Mouse (Mus musculus) midbrain, embryonic 11.5 days (tissue): ENCODE data around the gene Barx1. TPM values are rescaled to one million over a fixed set of nuclear protein-coding genes. Genes with fewer than 3 reads are reported as not detected.

ENCODE experiments used
- ATAC-seq: fragments of 200-750 bp; cut with Nextera tagmentation; 2 replicates; pipeline ENCODE4 v1.8.0; 2017; ENCODE audit warnings: moderate TSS enrichment, moderate library complexity; ENCODE audit not compliant: low FRiP score
- DNase-seq: peaks from one replicate; pipeline ENCODE4 v3.0.0; 2015; ENCODE audit warnings: low spot score; ENCODE audit errors: missing footprints
- H3K27ac ChIP-seq: fragments of 300-500 bp; sonication (generic); 2 replicates; pipeline ENCODE4 v1.5.1; 2014; ENCODE audit warnings: low read depth, low read length
- H3K27me3 ChIP-seq: fragments of 300-500 bp; sonication (generic); 2 replicates; pipeline ENCODE4 v1.6.1; 2014; ENCODE audit warnings: mild to moderate bottlenecking, low read length, moderate library complexity, mixed read lengths; ENCODE audit not compliant: control insufficient read depth, insufficient read depth
- H3K36me3 ChIP-seq: fragments of 300-500 bp; sonication (generic); 2 replicates; pipeline ENCODE4 v1.6.1; 2014; ENCODE audit warnings: mild to moderate bottlenecking, low read length, moderate library complexity, mixed read lengths; ENCODE audit not compliant: control insufficient read depth, insufficient read depth
- H3K4me1 ChIP-seq: fragments of 300-500 bp; sonication (generic); 2 replicates; pipeline ENCODE4 v1.6.1; 2014; ENCODE audit warnings: low read length; ENCODE audit not compliant: control insufficient read depth, insufficient read depth
- H3K4me2 ChIP-seq: fragments of 300-500 bp; sonication (generic); 2 replicates; pipeline ENCODE4 v1.6.1; 2014; ENCODE audit warnings: mild to moderate bottlenecking, moderate library complexity
- H3K4me3 ChIP-seq: fragments of 300-500 bp; sonication (generic); 2 replicates; pipeline ENCODE4 v1.5.1; 2014; ENCODE audit warnings: low read depth, low read length
- H3K9ac ChIP-seq: fragments of 300-500 bp; sonication (generic); 2 replicates; pipeline ENCODE4 v1.6.1; 2014; ENCODE audit warnings: low read length
- H3K9me3 ChIP-seq: fragments of 300-500 bp; sonication (generic); 2 replicates; pipeline ENCODE4 v1.6.1; 2016; ENCODE audit warnings: low read length; ENCODE audit not compliant: control insufficient read depth
- WGBS: fragments of 180-500 bp; shearing (Covaris S2); extraction: QIAGEN DNeasy Blood & Tissue Kit; methylation state at CpG from one replicate; pipeline ENCODE4 v1.1.7; 2014; 5-methylcytosine and 5-hydroxymethylcytosine counted together
- polyA plus RNA-seq: library from polyadenylated mRNA; unstranded; fragments of >200 nt; fragmentation: Nextera tagmentation; extraction: Ambion mirVana; gene quantifications from 2 replicates; pipeline ENCODE4 v1.2.1, GENCODE M21; 2014

Gene Barx1
- polyA plus RNA-seq, 1 experiment from 2014 or later: 0.46 TPM

DNA sequence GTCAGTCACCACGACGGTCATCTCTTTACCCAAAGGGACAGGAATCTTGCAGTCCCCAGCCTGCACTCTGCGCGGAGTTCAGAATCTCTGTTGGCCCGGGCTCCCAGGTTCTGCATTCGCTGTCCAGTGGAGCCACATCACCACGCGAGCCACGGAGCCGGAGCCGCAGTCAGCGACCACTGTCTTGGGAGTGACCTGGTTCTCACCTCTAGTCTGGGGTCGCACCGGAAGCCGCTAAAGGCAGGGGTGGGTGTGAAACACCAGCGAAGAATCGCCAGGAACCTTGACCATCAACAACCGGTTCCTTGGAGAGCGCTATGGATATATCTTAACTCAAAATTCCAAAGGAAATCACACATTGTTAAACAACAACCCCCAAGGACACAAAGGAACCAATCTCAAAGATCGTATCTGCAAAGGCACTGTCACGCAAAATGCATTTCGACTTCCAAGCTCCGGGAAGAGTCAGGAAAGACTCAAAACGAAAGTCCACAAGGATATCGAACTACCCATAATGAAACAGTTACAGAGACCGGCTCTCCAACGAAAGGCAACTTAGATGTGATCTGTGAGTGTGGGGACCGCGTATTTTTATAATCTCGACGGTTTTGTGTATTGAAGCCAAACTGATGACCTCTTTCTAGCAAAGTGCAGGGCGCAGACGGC, 4.1 kb upstream of the Barx1 start:
- Histone ChIP-seq H3K4me2 (no peak overlapping the region), H3K4me1 (peaks cover 9% of the 10 kb centered on the region), H3K9ac (no peak overlapping the region), H3K9me3 (no peaks in the 10 kb centered on the region), H3K36me3 (no peaks in the 10 kb centered on the region), H3K27ac (no peak overlapping the region), H3K27me3 (peaks cover 90% of the 10 kb centered on the region), H3K4me3 (no peak overlapping the region)
- ATAC-seq (no peak), DNase-seq (peak; percentile 97)
- 2% methylated on average over 33 of the region's 33 CpGs for WGBS

GRCm38 (mm10) chr13:48659254-48660220, 3.3 kb upstream of the Barx1 start:
- peaks cover 9% of the 10 kb centered on the region for H3K4me1 ChIP-seq
- no peak overlapping the region for H3K9ac ChIP-seq
- no peaks in the 10 kb centered on the region for H3K9me3 ChIP-seq
- 1% methylated on average over 38 of the region's 38 CpGs for WGBS
- H3K36me3 ChIP-seq: no peaks in the 10 kb centered on the region
- DNase-seq (peak; percentile 97), ATAC-seq (no peak)
- H3K4me3 ChIP-seq: peak overlapping the region; percentile 14; the same call in 1 of the 2 replicates
- H3K4me2 ChIP-seq: peak overlapping the region; percentile 19; the same call in 1 of the 2 replicates
- peaks cover 95% of the 10 kb centered on the region for H3K27me3 ChIP-seq
- no peak overlapping the region for H3K27ac ChIP-seq

DNA sequence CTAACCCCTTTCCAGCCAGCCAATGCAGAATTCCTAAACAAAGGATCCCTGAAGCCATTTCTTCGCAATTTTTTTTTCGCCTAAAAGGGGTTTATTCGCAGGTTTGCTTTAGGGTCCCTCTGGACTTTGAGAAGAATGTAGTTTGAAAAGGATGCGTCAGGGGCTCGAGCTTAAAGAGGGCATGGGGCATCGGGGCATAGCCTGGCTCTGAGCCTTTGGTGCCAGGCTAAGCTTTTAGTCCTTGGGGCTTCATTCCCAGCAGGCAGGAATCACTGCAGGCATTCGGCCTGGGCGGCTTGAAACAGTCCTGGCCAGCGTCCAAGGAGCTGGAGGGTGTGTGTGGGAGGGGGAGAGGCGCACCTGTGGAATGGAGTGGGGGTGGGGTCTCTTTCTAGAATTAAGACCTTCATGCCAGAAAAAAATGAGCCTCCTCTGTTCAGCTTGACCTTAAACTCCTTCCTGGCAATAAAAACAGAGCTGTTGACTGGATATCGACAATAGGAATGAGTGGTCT, 2.5 kb upstream of the Barx1 start:
- Histone ChIP-seq H3K4me1 (peaks cover 11% of the 10 kb centered on the region), H3K27ac (no peak overlapping the region), H3K9ac (no peak overlapping the region), H3K27me3 (peaks cover 97% of the 10 kb centered on the region), H3K4me3 (no peak overlapping the region), H3K36me3 (no peaks in the 10 kb centered on the region), H3K9me3 (no peaks in the 10 kb centered on the region), H3K4me2 (no peak overlapping the region)
- DNase-seq: peak; percentile 94
- WGBS: 5% methylated on average over 11 of the region's 11 CpGs
- ATAC-seq: no peak

GRCm38 (mm10) chr13:48660741-48661140, 2.1 kb upstream of the Barx1 start:
- ATAC-seq (no peak), DNase-seq (peak; percentile 91)
- Histone ChIP-seq H3K27ac (no peak overlapping the region), H3K4me1 (peaks cover 13% of the 10 kb centered on the region), H3K27me3 (peaks cover 99% of the 10 kb centered on the region), H3K4me3 (no peak overlapping the region), H3K9me3 (no peaks in the 10 kb centered on the region), H3K9ac (no peak overlapping the region), H3K4me2 (no peak overlapping the region), H3K36me3 (no peaks in the 10 kb centered on the region)
- 13% methylated on average over 6 of the region's 6 CpGs for WGBS

DNA sequence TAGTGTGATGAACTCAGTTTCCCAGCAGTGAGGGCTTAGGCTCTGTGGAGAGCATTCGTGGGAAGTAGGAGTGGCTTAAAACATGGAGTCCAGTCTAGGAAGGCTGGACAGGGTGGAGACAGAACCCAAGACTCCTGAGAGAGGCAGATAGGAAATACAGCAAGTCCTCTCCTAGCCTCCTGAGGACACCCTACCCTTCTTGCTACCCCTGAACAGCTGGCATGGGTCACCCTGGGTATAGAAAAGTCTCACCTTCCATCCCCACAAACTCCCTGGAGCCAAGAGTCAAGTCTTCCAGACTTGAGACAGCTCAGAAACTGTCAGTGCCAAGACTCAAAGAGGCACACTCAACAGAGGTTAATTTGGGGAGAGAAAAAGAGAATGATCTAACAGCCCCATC, 1.2 kb upstream of the Barx1 start:
- Histone ChIP-seq H3K4me1 (peaks cover 15% of the 10 kb centered on the region), H3K27me3 (peaks cover 100% of the 10 kb centered on the region), H3K9me3 (no peaks in the 10 kb centered on the region), H3K4me3 (no peak overlapping the region), H3K4me2 (no peak overlapping the region), H3K27ac (no peak overlapping the region), H3K9ac (no peak overlapping the region), H3K36me3 (no peaks in the 10 kb centered on the region)
- no peak for ATAC-seq
- peak; percentile 91 for DNase-seq
- WGBS: 3% methylated on average over 1 of the region's 1 CpGs

GRCm38 (mm10) chr13:48663211-48663987, 601 bp downstream of the Barx1 start:
- Histone ChIP-seq H3K4me3 (peak overlapping the region; percentile 42), H3K36me3 (no peaks in the 10 kb centered on the region), H3K9ac (peak overlapping the region; percentile 45), H3K9me3 (no peaks in the 10 kb centered on the region), H3K27ac (no peak overlapping the region), H3K27me3 (peaks cover 99% of the 10 kb centered on the region), H3K4me2 (peak overlapping the region; percentile 69), H3K4me1 (peaks cover 15% of the 10 kb centered on the region)
- DNase-seq (peak; percentile 97), ATAC-seq (peak; percentile 31; the same call in 1 of the 2 replicates)
- WGBS: under 1% methylated on average over 49 of the region's 54 CpGs

GRCm38 (mm10) chr13:48663988-48664339, 1.2 kb downstream of the Barx1 start:
- WGBS: 2% methylated on average over 7 of the region's 7 CpGs
- H3K27ac ChIP-seq: no peak overlapping the region
- no peak overlapping the region for H3K9ac ChIP-seq
- no peaks in the 10 kb centered on the region for H3K9me3 ChIP-seq
- no peak overlapping the region for H3K4me2 ChIP-seq
- H3K27me3 ChIP-seq: peaks cover 99% of the 10 kb centered on the region
- no peak for DNase-seq
- H3K36me3 ChIP-seq: no peaks in the 10 kb centered on the region
- H3K4me1 ChIP-seq: peaks cover 18% of the 10 kb centered on the region
- ATAC-seq: no peak
- no peak overlapping the region for H3K4me3 ChIP-seq

DNA sequence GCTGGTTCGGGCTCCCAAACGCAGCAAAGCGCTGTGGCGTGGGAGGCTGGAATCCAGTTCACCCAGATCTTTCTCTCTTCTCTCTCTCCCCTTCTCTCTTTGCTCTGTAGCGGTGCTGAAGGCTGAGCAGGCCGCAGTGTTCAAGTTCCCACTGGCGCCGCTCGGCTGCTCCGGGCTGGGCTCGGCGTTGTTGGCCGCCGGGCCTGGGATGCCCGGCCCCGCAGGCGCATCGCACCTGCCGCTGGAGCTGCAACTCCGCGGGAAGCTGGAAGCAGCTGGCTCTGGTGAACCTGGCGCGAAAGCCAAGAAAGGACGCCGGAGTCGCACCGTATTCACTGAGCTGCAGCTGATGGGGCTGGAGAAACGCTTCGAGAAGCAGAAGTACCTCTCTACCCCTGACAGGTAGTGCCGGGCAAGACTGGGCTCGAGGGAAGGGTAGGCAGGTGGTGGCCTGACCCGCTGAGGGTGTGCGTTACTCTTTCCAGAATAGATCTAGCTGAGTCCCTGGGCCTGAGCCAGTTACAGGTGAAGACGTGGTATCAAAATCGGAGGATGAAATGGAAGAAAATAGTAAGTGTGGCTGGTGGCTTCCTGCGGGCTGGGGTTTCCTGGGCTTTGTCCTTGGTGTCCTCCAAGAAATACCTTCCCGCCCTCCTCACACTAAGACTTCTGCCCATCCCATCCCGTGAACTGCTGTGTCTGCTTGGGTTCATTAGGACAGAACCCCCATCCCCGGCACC, 2.3 kb downstream of the Barx1 start:
- H3K9me3 ChIP-seq: no peaks in the 10 kb centered on the region
- DNase-seq: peak; percentile 96
- H3K36me3 ChIP-seq: no peaks in the 10 kb centered on the region
- H3K4me2 ChIP-seq: no peak overlapping the region
- no peak overlapping the region for H3K9ac ChIP-seq
- H3K4me1 ChIP-seq: peaks cover 18% of the 10 kb centered on the region
- under 1% methylated on average over 39 of the region's 39 CpGs for WGBS
- no peak overlapping the region for H3K27ac ChIP-seq
- peaks cover 99% of the 10 kb centered on the region for H3K27me3 ChIP-seq
- H3K4me3 ChIP-seq: no peak overlapping the region
- ATAC-seq: no peak
